8 mouse cellular contexts compared by ENCODE assay signal in genomic region chr13:12460443-12460842, GRCm38 (mm10). TPM values are rescaled to one million over a fixed set of nuclear protein-coding genes. Genes with fewer than 3 reads are reported as not detected.
DNase-seq lines count a peak whose midpoint lies in the region; ATAC-seq and TF ChIP-seq lines count a peak whose summit lies in the region.

No protein-coding gene starts in this region.

- no peaks in the 10 kb centered on the region for H3K9me3 ChIP-seq in forebrain, postnatal 0 days (ENCODE audit: low read length)
- H3K9me3 ChIP-seq in hindbrain, embryonic 13.5 days: no peaks in the 10 kb centered on the region

- H3K27me3 ChIP-seq in forebrain, postnatal 0 days (ENCODE audit: insufficient read depth, low read length): no peaks in the 10 kb centered on the region
- H3K27me3 ChIP-seq in hindbrain, embryonic 13.5 days: no peaks in the 10 kb centered on the region

- H3K27ac ChIP-seq in forebrain, postnatal 0 days (ENCODE audit: low read depth, low read length): peak overlapping the region; percentile 62; the same call in 1 of the 2 replicates
- H3K27ac ChIP-seq in hindbrain, embryonic 13.5 days: 0 out of 2 replicates have a peak overlapping the region, but pooled peaks have one; percentile 76

- ATAC-seq in forebrain, postnatal 0 days: peak; percentile 3
- ATAC-seq in hindbrain, embryonic 13.5 days (ENCODE audit: low FRiP score): no peak

- 0 out of 2 replicates have a peak, but pooled peaks cover 3% of the 10 kb centered on the region for H3K36me3 ChIP-seq in forebrain, postnatal 0 days (ENCODE audit: insufficient read depth)
- peaks cover 10% of the 10 kb centered on the region for H3K36me3 ChIP-seq in hindbrain, embryonic 13.5 days

- peak; percentile 39 for TF ChIP-seq CTCF in forebrain, postnatal 0 days (IDR thresholded peaks at IDR 0.05; ENCODE audit: low read depth)

- H3K4me2 ChIP-seq in forebrain, postnatal 0 days (ENCODE audit: low read depth): peak overlapping the region; percentile 86
- H3K4me2 ChIP-seq in hindbrain, embryonic 13.5 days: peak overlapping the region; percentile 75

- H3K9ac ChIP-seq in forebrain, postnatal 0 days: peak overlapping the region; percentile 75
- H3K9ac ChIP-seq in hindbrain, embryonic 13.5 days: peak overlapping the region; percentile 83

- peak overlapping the region; percentile 76 for H3K4me3 ChIP-seq in forebrain, postnatal 0 days (ENCODE audit: low read depth, low read length)
- H3K4me3 ChIP-seq in hindbrain, embryonic 13.5 days: peak overlapping the region; percentile 69

- peak; percentile 75 for DNase-seq in MN1 (ENCODE audit: low spot score)
- peak; percentile 17 for DNase-seq in c-Kit-negative CD71-positive TER-119-positive erythroid progenitor cells, embryonic 14.5 days (ENCODE audit: low read depth, low spot score)
- no peak for DNase-seq in forebrain, postnatal 0 days
- peak; percentile 37 to 39 for DNase-seq in layer of hippocampus, postnatal 10 days (ENCODE audit: low spot score in 2 of 2)
- DNase-seq in lung, postnatal 10 days: peak; percentile 66
- peak; percentile 37 for DNase-seq in retina, postnatal 1 day
- peak; percentile 26 to 57 for DNase-seq in urinary bladder, postnatal 36 days (ENCODE audit: low spot score in 2 of 2)

- peaks cover 10% of the 10 kb centered on the region for H3K4me1 ChIP-seq in forebrain, postnatal 0 days (ENCODE audit: insufficient read depth)
- peaks cover 18% of the 10 kb centered on the region for H3K4me1 ChIP-seq in hindbrain, embryonic 13.5 days (replicated peaks)

- WGBS in forebrain, postnatal 0 days: 2% methylated on average over 8 of the region's 8 CpGs
- WGBS in hindbrain, embryonic 13.5 days: 8% methylated on average over 8 of the region's 8 CpGs

RNA-seq across cellular contexts. Expression of gene Lgals8, which starts 4.3 kb away (rescaled TPM):
- 19.2 and 20.8 TPM in 2 replicates for total RNA-seq in forebrain, postnatal 0 days (2014; rRNA removed)
- 18.0 and 20.2 TPM in 2 replicates for polyA plus RNA-seq in forebrain, postnatal 0 days (2015; fragmentation: Nextera tagmentation; extraction: Ambion mirVana)
- polyA plus RNA-seq in hindbrain, embryonic 13.5 days (2015; fragmentation: Nextera tagmentation; extraction: Ambion mirVana): 16.0 and 20.0 TPM in 2 replicates
- 10 to 100 TPM; 28.0 to 31.4 TPM for total RNA-seq in layer of hippocampus, postnatal 10 days (2021)

RNA-seq across cellular contexts. Expression of gene Edaradd, which starts 59.8 kb away (rescaled TPM):
- 3.0 TPM in 2 replicates for total RNA-seq in forebrain, postnatal 0 days (2014; rRNA removed)
- polyA plus RNA-seq in forebrain, postnatal 0 days (2015; fragmentation: Nextera tagmentation; extraction: Ambion mirVana): 2.4 and 3.1 TPM in 2 replicates
- 0.93 and 1.6 TPM in 2 replicates for polyA plus RNA-seq in hindbrain, embryonic 13.5 days (2015; fragmentation: Nextera tagmentation; extraction: Ambion mirVana)
- 1 to 10 TPM; 1.1 to 1.3 TPM for total RNA-seq in layer of hippocampus, postnatal 10 days (2021)
